Mouse (Mus musculus) forebrain, embryonic 14.5 days (tissue): ENCODE data around the gene Nploc4. TPM values are rescaled to one million over a fixed set of nuclear protein-coding genes. Genes with fewer than 3 reads are reported as not detected.

ENCODE experiments used
- ATAC-seq: fragments of 200-750 bp; cut with Nextera tagmentation; 2 replicates; pipeline ENCODE4 v1.8.0; 2017; ENCODE audit warnings: mild to moderate bottlenecking, moderate library complexity
- DNase-seq: peaks from one replicate; pipeline ENCODE4 v3.0.0-alpha.2; 2015; ENCODE audit warnings: low spot score
- H3K27ac ChIP-seq: fragments of 300-500 bp; sonication (generic); 2 replicates; pipeline ENCODE4 v1.5.1; 2014; ENCODE audit warnings: low read depth, mild to moderate bottlenecking, control low read depth, low read length, moderate library complexity
- H3K27me3 ChIP-seq: fragments of 300-500 bp; sonication (generic); replicated peaks from 2 replicates; pipeline ENCODE4 v1.6.1; 2014; ENCODE audit warnings: low read length, control low read depth, mixed read lengths; ENCODE audit not compliant: control insufficient read depth, insufficient read depth
- H3K36me3 ChIP-seq: fragments of 300-500 bp; sonication (generic); 2 replicates; pipeline ENCODE4 v1.6.1; 2014; ENCODE audit warnings: low read length, control low read depth; ENCODE audit not compliant: control insufficient read depth, insufficient read depth
- H3K4me1 ChIP-seq: fragments of 300-500 bp; sonication (generic); 2 replicates; pipeline ENCODE4 v1.6.1; 2014; ENCODE audit warnings: antibody characterized with exemption, low read length, control low read depth; ENCODE audit not compliant: control insufficient read depth, insufficient read depth
- H3K4me2 ChIP-seq: fragments of 300-500 bp; sonication (generic); 2 replicates; pipeline ENCODE4 v1.6.1; 2014; ENCODE audit warnings: mild to moderate bottlenecking, control low read depth, low read length
- H3K4me3 ChIP-seq: fragments of 300-500 bp; sonication (generic); 2 replicates; pipeline ENCODE4 v1.5.1; 2014; ENCODE audit warnings: low read depth, low read length, control low read depth
- H3K9ac ChIP-seq: fragments of 300-500 bp; sonication (generic); 2 replicates; pipeline ENCODE4 v1.6.1; 2014; ENCODE audit warnings: mild to moderate bottlenecking, low read length, control low read depth, moderate library complexity
- H3K9me3 ChIP-seq: fragments of 300-500 bp; sonication (generic); replicated peaks from 2 replicates; pipeline ENCODE4 v1.6.1; 2016; ENCODE audit warnings: low read length, control low read depth, mixed read lengths; ENCODE audit not compliant: control insufficient read depth
- WGBS: fragments of 180-500 bp; shearing (Covaris S2); extraction: QIAGEN DNeasy Blood & Tissue Kit; methylation state at CpG from one replicate; pipeline ENCODE4 v1.1.7; 2014; 5-methylcytosine and 5-hydroxymethylcytosine counted together
- polyA plus RNA-seq: library from polyadenylated mRNA; unstranded; fragments of >200 nt; fragmentation: Nextera tagmentation; extraction: Ambion mirVana; gene quantifications from 2 replicates; pipeline ENCODE4 v1.2.1, GENCODE M21; 2014

Gene Nploc4
- polyA plus RNA-seq, 1 experiment from 2014 or later = 29.9 TPM

- Histone ChIP-seq H3K36me3 (peaks cover 74% of the 10 kb centered on the region), H3K4me1 (peaks cover 9% of the 10 kb centered on the region), H3K9me3 (no peaks in the 10 kb centered on the region), H3K9ac (peak overlapping the region; percentile 83), H3K27ac (0 out of 2 replicates have a peak overlapping the region, but pooled peaks have one; percentile 21), H3K4me2 (peak overlapping the region; percentile 96), H3K27me3 (no peaks in the 10 kb centered on the region), H3K4me3 (peak overlapping the region; percentile 71)
- WGBS = 80% methylated on average over 9 of the region's 10 CpGs
- no peak for ATAC-seq
- no peak for DNase-seq
Observed at GRCm38 (mm10) chr11:120377337-120377736, 60.2 kb downstream of the Nploc4 start.

GRCm38 (mm10) chr11:120376302-120377160 lies 61.0 kb downstream of the Nploc4 start:
- 88% methylated on average over 17 of the region's 17 CpGs for WGBS

GRCm38 (mm10) chr11:120375324-120375723 lies 62.2 kb downstream of the Nploc4 start:
- 93% methylated on average over 10 of the region's 10 CpGs for WGBS
- H3K4me1 ChIP-seq = peaks cover 9% of the 10 kb centered on the region
- no peaks in the 10 kb centered on the region for H3K27me3 ChIP-seq
- no peak overlapping the region for H3K4me2 ChIP-seq
- ATAC-seq (no peak), DNase-seq (no peak)
- H3K27ac ChIP-seq = no peak overlapping the region
- peaks cover 69% of the 10 kb centered on the region for H3K36me3 ChIP-seq
- no peak overlapping the region for H3K9ac ChIP-seq
- H3K9me3 ChIP-seq = no peaks in the 10 kb centered on the region
- H3K4me3 ChIP-seq = no peak overlapping the region

More at GRCm38 (mm10) chr11:120376302-120377160, 61.0 kb downstream of the Nploc4 start:
- H3K4me1 ChIP-seq = peaks cover 9% of the 10 kb centered on the region
- H3K27me3 ChIP-seq = no peaks in the 10 kb centered on the region
- no peak overlapping the region for H3K27ac ChIP-seq
- no peaks in the 10 kb centered on the region for H3K9me3 ChIP-seq
- H3K36me3 ChIP-seq = peaks cover 74% of the 10 kb centered on the region
- peak overlapping the region; percentile 96 for H3K4me2 ChIP-seq
- DNase-seq = no peak
- H3K4me3 ChIP-seq = no peak overlapping the region
- no peak for ATAC-seq
- H3K9ac ChIP-seq = peak overlapping the region; percentile 83; the same call in 1 of the 2 replicates

GRCm38 (mm10) chr11:120373820-120374586 lies 63.5 kb downstream of the Nploc4 start:
- H3K4me1 ChIP-seq = peaks cover 8% of the 10 kb centered on the region
- H3K9ac ChIP-seq = no peak overlapping the region
- H3K27me3 ChIP-seq = no peaks in the 10 kb centered on the region
- ATAC-seq (no peak), DNase-seq (peak; percentile 54)
- H3K4me2 ChIP-seq = no peak overlapping the region
- H3K27ac ChIP-seq = no peak overlapping the region
- 86% methylated on average over 23 of the region's 23 CpGs for WGBS
- H3K9me3 ChIP-seq = no peaks in the 10 kb centered on the region
- peaks cover 77% of the 10 kb centered on the region for H3K36me3 ChIP-seq
- no peak overlapping the region for H3K4me3 ChIP-seq

- peaks cover 86% of the 10 kb centered on the region for H3K36me3 ChIP-seq
- no peak overlapping the region for H3K9ac ChIP-seq
- H3K9me3 ChIP-seq = no peaks in the 10 kb centered on the region
- DNase-seq = no peak
- ATAC-seq = no peak
- WGBS = 62% methylated on average over 13 of the region's 13 CpGs
- no peaks in the 10 kb centered on the region for H3K27me3 ChIP-seq
- no peak overlapping the region for H3K4me2 ChIP-seq
- no peak overlapping the region for H3K4me3 ChIP-seq
- peaks cover 6% of the 10 kb centered on the region for H3K4me1 ChIP-seq
- H3K27ac ChIP-seq = no peak overlapping the region
Observed at GRCm38 (mm10) chr11:120373025-120373424, 64.5 kb downstream of the Nploc4 start.

GRCm38 (mm10) chr11:120369656-120370055 lies 67.9 kb downstream of the Nploc4 start:
- H3K27ac ChIP-seq = no peak overlapping the region
- H3K4me2 ChIP-seq = no peak overlapping the region
- no peaks in the 10 kb centered on the region for H3K9me3 ChIP-seq
- H3K9ac ChIP-seq = no peak overlapping the region
- H3K36me3 ChIP-seq = peaks cover 60% of the 10 kb centered on the region
- DNase-seq (peak; percentile 67), ATAC-seq (peak; percentile 74; the same call in 1 of the 2 replicates)
- WGBS = 27% methylated on average over 8 of the region's 8 CpGs
- no peak overlapping the region for H3K4me3 ChIP-seq
- no peaks in the 10 kb centered on the region for H3K27me3 ChIP-seq
- peaks cover 9% of the 10 kb centered on the region for H3K4me1 ChIP-seq

GRCm38 (mm10) chr11:120366443-120367027 lies 71.0 kb downstream of the Nploc4 start:
- no peak overlapping the region for H3K4me2 ChIP-seq

GRCm38 (mm10) chr11:120362891-120363290 lies 74.6 kb downstream of the Nploc4 start:
- H3K9ac ChIP-seq = no peak overlapping the region
- no peak overlapping the region for H3K27ac ChIP-seq
- no peaks in the 10 kb centered on the region for H3K27me3 ChIP-seq
- H3K4me1 ChIP-seq = peaks cover 19% of the 10 kb centered on the region
- 89% methylated on average over 6 of the region's 6 CpGs for WGBS
- H3K4me3 ChIP-seq = no peak overlapping the region
- no peak overlapping the region for H3K4me2 ChIP-seq
- H3K9me3 ChIP-seq = no peaks in the 10 kb centered on the region
- ATAC-seq (no peak), DNase-seq (no peak)
- no peaks in the 10 kb centered on the region for H3K36me3 ChIP-seq

More at GRCm38 (mm10) chr11:120366443-120367027, 71.0 kb downstream of the Nploc4 start:
- H3K27ac ChIP-seq = no peak overlapping the region; the same call in 1 of the 2 replicates
- 29% methylated on average over 7 of the region's 7 CpGs for WGBS
- DNase-seq (no peak), ATAC-seq (no peak)
- H3K9me3 ChIP-seq = no peaks in the 10 kb centered on the region
- H3K36me3 ChIP-seq = peaks cover 29% of the 10 kb centered on the region
- no peaks in the 10 kb centered on the region for H3K27me3 ChIP-seq
- no peak overlapping the region for H3K4me3 ChIP-seq
- no peak overlapping the region for H3K9ac ChIP-seq
- H3K4me1 ChIP-seq = peaks cover 9% of the 10 kb centered on the region
